In the genomic region with DNA sequence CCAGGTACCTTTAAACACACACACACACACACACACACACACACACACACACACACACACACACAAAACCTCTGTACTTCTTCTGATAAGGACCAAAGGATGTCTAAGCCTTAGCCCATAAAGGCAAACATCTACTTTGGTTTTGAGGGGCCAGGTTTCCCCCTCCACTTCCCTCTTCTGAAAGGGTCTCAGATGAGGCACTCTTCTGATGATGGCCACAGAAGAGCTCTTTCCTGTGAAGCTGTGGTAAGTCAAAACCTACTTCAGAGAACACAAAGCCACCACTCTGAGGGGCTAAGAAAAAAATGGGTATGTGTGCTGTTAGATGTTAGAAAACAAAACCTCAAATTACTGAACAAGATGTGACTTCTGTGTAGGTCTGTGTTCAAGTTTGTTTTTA, we compare ENCODE assay signal across 28 mouse cellular contexts. TPM values are rescaled to one million over a fixed set of nuclear protein-coding genes. Genes with fewer than 3 reads are reported as not detected.
DNase-seq lines count a peak whose midpoint lies in the region; ATAC-seq and TF ChIP-seq lines count a peak whose summit lies in the region.
"Had no signal": no experiment of that assay in that cellular context is flagged by ENCODE, and none has a peak within 500 bp of the region (broad histone marks: within the 10 kb centered on the region; RNA-seq: fewer than 3 reads in every experiment).

No protein-coding gene starts in this region.

- no peaks in the 10 kb centered on the region for H3K27me3 ChIP-seq in liver, adult 2 months (ENCODE audit: control insufficient read depth, insufficient read depth, low read length)
- H3K27me3 ChIP-seq in liver, postnatal 0 days (ENCODE audit: insufficient read depth, low read length) = no peaks in the 10 kb centered on the region
- H3K27me3 ChIP-seq: embryonic facial prominence, embryonic 12.5 days; heart, embryonic 15.5 days; limb, embryonic 15.5 days; midbrain, embryonic 12.5 days; neural tube, embryonic 13.5 days had no signal

- H3K27ac ChIP-seq in liver, adult 2 months (replicated peaks; ENCODE audit: insufficient read depth, low read depth, low read length) = no peak overlapping the region
- no peak overlapping the region for H3K27ac ChIP-seq in liver, postnatal 0 days (ENCODE audit: low read depth)
- H3K27ac ChIP-seq: embryonic facial prominence, embryonic 12.5 days; heart, embryonic 15.5 days; hindbrain, embryonic 10.5 days; hindbrain, postnatal 0 days; kidney, postnatal 0 days; limb, embryonic 15.5 days; liver, embryonic 15.5 days; midbrain, embryonic 12.5 days; neural tube, embryonic 13.5 days had no signal

- peak; percentile 4 for DNase-seq in liver, adult 2 months (ENCODE audit: extremely low read depth, low read depth, low spot score)
- no peak for DNase-seq in liver, postnatal 0 days
- peak; percentile 24 for DNase-seq in thymus, postnatal 14 days
- DNase-seq in cerebellum, postnatal 36 days = no peak
- no peak for DNase-seq in gastrocnemius, postnatal 36 days
- DNase-seq in gastrocnemius, postnatal 4 days (ENCODE audit: low spot score in 2 of 2) = no peak
- DNase-seq: adrenal gland, postnatal 25 days; cerebellum, adult 9-10 months; forebrain, postnatal 0 days; gastrocnemius, postnatal 25 days; kidney, adult 11 months; layer of hippocampus, adult 9-11 months; right cerebral cortex, adult 18-20 months had no signal

- no peaks in the 10 kb centered on the region for H3K9me3 ChIP-seq in liver, postnatal 0 days (ENCODE audit: low read length)
- H3K9me3 ChIP-seq: embryonic facial prominence, embryonic 12.5 days; heart, embryonic 15.5 days; hindbrain, embryonic 10.5 days; limb, embryonic 15.5 days; liver, embryonic 15.5 days; midbrain, embryonic 12.5 days; neural tube, embryonic 13.5 days had no signal

- TF ChIP-seq EP300 in liver, postnatal 0 days (IDR thresholded peaks at IDR 0.05; ENCODE audit: low read depth) = no peak

- H3K9ac ChIP-seq in liver, adult 2 months (ENCODE audit: low read depth, low read length) = no peak overlapping the region
- H3K9ac ChIP-seq in liver, postnatal 0 days (replicated peaks) = no peak overlapping the region
- H3K9ac ChIP-seq: embryonic facial prominence, embryonic 12.5 days; forebrain, postnatal 0 days; heart, embryonic 15.5 days; limb, embryonic 15.5 days; liver, embryonic 15.5 days; midbrain, embryonic 12.5 days; neural tube, embryonic 13.5 days had no signal

- TF ChIP-seq CTCF in liver, adult 2 months (IDR thresholded peaks at IDR 0.05; ENCODE audit: low read depth, low read length) = no peak
- no peak for TF ChIP-seq CTCF in liver, postnatal 0 days (IDR thresholded peaks at IDR 0.05; ENCODE audit: low read depth)

- no peak for TF ChIP-seq POLR2A in liver, adult 2 months (IDR thresholded peaks at IDR 0.05; ENCODE audit: extremely low read depth, insufficient read depth, low read length)

- intact Hi-C loops in gastrocnemius, postnatal 36 days (cut with DNase I) = no loop called here

- no peak for ATAC-seq in liver, postnatal 0 days
- ATAC-seq in activated CD4-positive, CD25-positive, alpha-beta regulatory T cell, adult 4 months = peak; percentile 67
- peak; percentile 24; the same call in 1 of the 2 replicates for ATAC-seq in megakaryocyte, adult 5-6 weeks (ENCODE audit: poor library complexity, severe bottlenecking)
- ATAC-seq: forebrain, postnatal 0 days; hindbrain, postnatal 0 days; lung, postnatal 0 days had no signal

- H3K4me1 ChIP-seq in liver, adult 2 months (ENCODE audit: control insufficient read depth, insufficient read depth, low read length) = no peaks in the 10 kb centered on the region
- no peaks in the 10 kb centered on the region for H3K4me1 ChIP-seq in liver, postnatal 0 days (ENCODE audit: insufficient read depth)
- H3K4me1 ChIP-seq: embryonic facial prominence, embryonic 12.5 days; heart, embryonic 15.5 days; hindbrain, embryonic 10.5 days; limb, embryonic 15.5 days; liver, embryonic 15.5 days; midbrain, embryonic 12.5 days; neural tube, embryonic 13.5 days had no signal

- no peaks in the 10 kb centered on the region for H3K36me3 ChIP-seq in liver, adult 2 months (ENCODE audit: control insufficient read depth, insufficient read depth, low read length)
- H3K36me3 ChIP-seq in liver, postnatal 0 days (replicated peaks; ENCODE audit: insufficient read depth, low read length) = no peaks in the 10 kb centered on the region
- H3K36me3 ChIP-seq: embryonic facial prominence, embryonic 12.5 days; heart, embryonic 15.5 days; hindbrain, embryonic 10.5 days; limb, embryonic 15.5 days; liver, embryonic 15.5 days; midbrain, embryonic 12.5 days; neural tube, embryonic 13.5 days had no signal

- H3K4me2 ChIP-seq in liver, postnatal 0 days (ENCODE audit: low read depth, low read length) = no peak overlapping the region
- H3K4me2 ChIP-seq: embryonic facial prominence, embryonic 12.5 days; heart, embryonic 15.5 days; limb, embryonic 15.5 days; liver, embryonic 15.5 days; midbrain, embryonic 12.5 days; neural tube, embryonic 13.5 days had no signal

- no peaks in the 10 kb centered on the region for H3K79me2 ChIP-seq in liver, adult 2 months (ENCODE audit: control insufficient read depth, insufficient read depth, low read length)

- no peak overlapping the region for H3K4me3 ChIP-seq in liver, adult 2 months (ENCODE audit: insufficient read depth, low read depth, low read length)
- H3K4me3 ChIP-seq in liver, postnatal 0 days (ENCODE audit: low read depth, low read length) = no peak overlapping the region
- H3K4me3 ChIP-seq: embryonic facial prominence, embryonic 12.5 days; heart, embryonic 15.5 days; hindbrain, embryonic 10.5 days; limb, embryonic 15.5 days; liver, embryonic 15.5 days; midbrain, embryonic 12.5 days; neural tube, embryonic 13.5 days had no signal

RNA-seq across cellular contexts. Expression of a gene that starts 9.2 kb away (rescaled TPM):
- total RNA-seq in liver, adult 2 months (2014; rRNA removed) = 0.20 and 0.28 TPM in 2 replicates
- polyA plus RNA-seq in liver, adult 2 months (2012; rRNA removed) = 0.12 TPM in 2 replicates
- 0.08 and 0.19 TPM in 2 replicates for polyA plus RNA-seq in liver, postnatal 0 days (2015; fragmentation: Nextera tagmentation; extraction: Ambion mirVana)
- polyA plus RNA-seq in activated CD4-positive, CD25-positive, alpha-beta regulatory T cell, adult 4 months (2017; shearing (Covaris generic)) = 10 to 100 TPM; 11.3 to 16.4 TPM
- 1.2 and 1.3 TPM in 2 replicates for total RNA-seq in megakaryocyte, adult 5-6 weeks (2015)
- 1.5 and 1.8 TPM in 2 replicates for total RNA-seq in megakaryocyte, adult 5-6 weeks (2017)
- total RNA-seq in gastrocnemius, postnatal 36 days (2021) = not detected
- total RNA-seq in gastrocnemius, postnatal 4 days (2021) = not detected
- total RNA-seq: adrenal gland, postnatal 25 days; gastrocnemius, postnatal 25 days; left cerebral cortex, postnatal 25 days; MEL had no signal
- polyA plus RNA-seq: embryonic facial prominence, embryonic 12.5 days; forebrain, postnatal 0 days; hindbrain, embryonic 10.5 days; kidney, postnatal 0 days; limb, embryonic 15.5 days; midbrain, embryonic 12.5 days; stomach, embryonic 16.5 days had no signal

Comparison
In these comparisons a context has a peak if more than half of its experiments do, and no peak if none do; other contexts are left out.
1. DNase-seq: peak in liver, adult 2 months (single experiment) and thymus, postnatal 14 days (single experiment); none in liver, postnatal 0 days (single experiment), cerebellum, postnatal 36 days (0 of 2), gastrocnemius, postnatal 36 days (0 of 2) and gastrocnemius, postnatal 4 days (0 of 2).